Mouse (Mus musculus) inflammation-experienced regulatory T-cells, adult 6 months (primary cell): ENCODE measurements around the gene Ces4a. TPM values are rescaled to one million over a fixed set of nuclear protein-coding genes. Genes with fewer than 3 reads are reported as not detected.
"Not testable (repeated sequence)": the region's sequence is repeated elsewhere in the genome, so short reads cannot be mapped to it uniquely, and the experiment has no call there.

Experiments
- ATAC-seq: one replicate; pipeline ENCODE4 v1.8.0; 2017
- polyA plus RNA-seq, 3 experiments: library from polyadenylated mRNA; unstranded; fragments of 100-300 nt; shearing (Covaris generic); gene quantifications; one replicate each; pipeline ENCODE4 v1.2.1; 2017

Ces4a gene
- polyA plus RNA-seq: not detected

DNA sequence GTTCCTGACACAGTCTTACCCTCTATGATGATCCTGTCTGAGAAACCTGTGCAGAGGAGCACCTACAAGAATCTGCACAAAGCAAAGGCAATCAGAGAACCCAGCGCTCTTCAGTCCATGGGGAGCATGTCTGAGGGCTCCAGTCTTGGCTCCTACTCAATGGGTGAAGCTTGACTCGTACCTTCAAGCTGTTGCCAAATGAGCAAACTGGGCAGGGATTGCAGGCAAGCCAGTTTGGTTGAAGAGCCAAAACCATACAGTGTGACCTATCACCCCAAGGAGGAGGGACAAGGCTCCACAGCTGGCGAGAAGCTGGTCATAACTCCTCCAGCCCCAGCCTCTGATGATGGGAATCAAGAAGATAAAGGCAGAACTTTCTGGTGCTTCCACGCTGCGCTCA is at the start of gene Ces4a:
Gene Ces4a, plus strand, starts transcription at position 292 of the 400 bp plus-strand sequence.
- no peak for ATAC-seq

DNA sequence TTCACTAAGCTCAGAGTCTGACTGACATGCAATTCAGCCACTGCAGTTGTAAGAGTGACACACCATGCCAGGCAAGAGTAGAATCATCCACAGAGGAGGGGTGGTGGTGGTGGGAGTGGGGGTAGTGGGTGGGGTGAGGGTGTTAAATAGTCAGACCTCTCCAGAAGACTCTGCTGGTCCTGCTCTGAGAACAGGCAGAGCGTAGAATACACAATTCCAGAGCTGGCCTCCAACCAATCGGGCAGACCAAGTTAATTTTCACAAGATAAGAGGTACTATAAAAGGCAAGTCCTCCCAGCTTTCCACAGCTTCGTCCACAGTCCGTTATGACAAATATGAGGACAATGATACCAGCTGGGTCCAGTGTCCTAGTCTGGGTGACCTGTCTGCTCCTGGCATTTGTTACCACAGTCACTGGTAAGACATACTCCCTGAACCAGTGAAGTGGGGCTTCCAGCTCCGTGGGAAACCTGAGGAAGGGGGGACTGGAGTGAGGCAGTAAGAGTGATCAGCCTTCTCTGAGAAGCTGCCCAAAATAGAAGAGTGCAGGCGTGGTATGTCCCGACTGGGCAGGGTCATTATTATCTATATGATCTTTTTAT is 48.0 kb upstream of the Ces4a start, which contains the start of gene Ces3b:
Gene Ces3b, plus strand, starts transcription at position 305 of the 602 bp plus-strand sequence.
- ATAC-seq: no peak

DNA sequence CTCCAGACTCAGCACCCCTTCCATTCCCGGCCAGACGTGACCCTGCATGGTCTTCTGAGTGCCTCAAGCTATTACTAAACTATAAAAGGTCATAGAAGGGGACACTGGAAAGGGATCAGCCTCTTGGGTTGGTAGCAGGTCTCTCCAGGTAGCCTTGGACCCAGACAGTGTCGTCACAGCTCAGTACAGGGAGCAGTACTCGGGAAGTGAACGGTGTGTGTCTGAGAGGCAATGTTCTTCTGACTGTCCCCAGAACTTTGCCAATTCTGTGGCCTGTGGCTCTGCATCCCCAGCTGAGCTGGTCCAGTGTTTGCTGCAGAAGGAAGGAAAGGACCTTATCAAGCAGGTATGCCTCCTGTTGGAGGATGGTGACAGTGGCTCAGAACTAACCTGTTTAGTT is 43.4 kb upstream of the Ces4a start:
- ATAC-seq: not testable (repeated sequence)

GRCm38 (mm10) chr8:105088581-105088980 is 43.0 kb upstream of the Ces4a start:
- no peak for ATAC-seq

GRCm38 (mm10) chr8:105093992-105094391 is 37.6 kb upstream of the Ces4a start:
- ATAC-seq: no peak

- not testable (repeated sequence) for ATAC-seq
Observed at GRCm38 (mm10) chr8:105102101-105102785, 29.4 kb upstream of the Ces4a start.

DNA sequence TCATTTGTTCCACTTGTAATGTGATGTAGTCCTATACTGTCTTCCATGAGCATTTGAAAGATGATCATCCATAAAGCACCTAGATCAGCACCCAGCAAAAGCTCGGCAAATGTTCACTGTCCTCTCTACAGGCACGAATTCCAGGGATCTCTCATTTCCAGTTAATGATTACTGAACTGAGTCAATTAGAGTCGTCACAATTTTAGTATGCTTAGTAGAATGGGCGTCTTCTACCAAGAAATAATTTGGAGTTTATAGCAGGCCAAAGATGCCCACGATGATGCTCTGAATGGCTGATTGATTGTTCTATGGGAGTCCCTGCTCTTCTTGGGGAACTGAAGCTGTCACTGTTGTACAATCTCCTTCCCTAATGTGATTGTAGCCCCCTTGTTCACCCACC is 27.9 kb upstream of the Ces4a start:
- ATAC-seq: not testable (repeated sequence)

DNA sequence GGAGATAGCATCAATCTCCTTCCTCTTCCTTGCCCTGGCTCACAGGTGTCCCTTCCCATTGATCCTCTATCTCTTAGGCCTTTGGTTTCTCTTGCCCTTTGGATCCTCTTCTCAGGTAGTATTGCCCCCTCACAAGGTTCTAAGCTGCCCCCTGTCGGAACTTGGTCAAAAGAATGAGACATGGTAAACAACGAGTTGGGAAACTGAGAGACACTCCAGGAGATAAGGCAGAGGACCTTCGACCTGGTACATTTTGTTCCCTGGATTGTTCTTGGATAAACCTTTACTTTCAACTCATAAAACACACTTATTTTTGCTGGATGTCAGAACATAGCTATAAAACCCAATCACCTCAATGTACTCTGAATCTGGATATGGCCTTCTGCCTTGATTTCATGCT is 27.4 kb upstream of the Ces4a start:
- no peak for ATAC-seq

DNA sequence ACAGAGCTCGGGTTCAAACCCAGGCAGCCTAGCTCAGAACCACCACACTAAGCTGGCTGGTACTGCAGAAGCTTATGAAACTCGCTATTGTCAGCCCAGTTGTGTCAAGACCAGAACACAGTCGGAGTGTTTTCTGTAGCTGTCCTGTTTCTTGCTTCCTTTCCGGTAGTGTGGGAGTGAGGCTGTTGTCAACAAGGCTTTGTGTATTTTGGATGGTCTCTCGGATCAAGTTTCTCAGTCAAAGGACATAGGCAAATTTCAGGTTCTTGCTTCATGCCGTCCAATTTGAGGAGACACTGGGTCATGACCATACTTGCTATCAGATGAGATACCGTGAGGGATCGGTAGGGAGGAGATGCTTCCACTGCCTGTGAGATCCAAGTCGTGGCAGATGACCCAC is 1.7 kb upstream of the Ces4a start:
- ATAC-seq: no peak

DNA sequence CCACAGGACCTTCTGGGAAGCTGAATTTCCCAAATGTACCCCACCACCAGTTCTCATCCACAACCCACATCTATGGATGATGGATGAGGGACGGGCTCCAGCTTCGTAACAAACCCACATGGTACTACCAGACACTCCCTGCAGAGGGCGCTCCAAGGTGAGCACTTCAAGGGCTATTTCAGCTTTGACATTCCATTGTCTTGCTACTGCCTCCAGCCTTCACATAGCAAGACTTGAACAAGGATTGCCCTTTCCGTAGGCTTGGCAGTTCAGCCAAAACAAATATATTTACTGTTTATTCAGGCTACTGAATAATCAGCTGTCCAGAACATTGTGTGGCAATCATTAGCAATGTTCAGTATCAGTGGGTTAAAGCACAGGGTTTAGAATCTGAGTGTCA is 6.8 kb downstream of the Ces4a start:
- peak; percentile 64 for ATAC-seq

DNA sequence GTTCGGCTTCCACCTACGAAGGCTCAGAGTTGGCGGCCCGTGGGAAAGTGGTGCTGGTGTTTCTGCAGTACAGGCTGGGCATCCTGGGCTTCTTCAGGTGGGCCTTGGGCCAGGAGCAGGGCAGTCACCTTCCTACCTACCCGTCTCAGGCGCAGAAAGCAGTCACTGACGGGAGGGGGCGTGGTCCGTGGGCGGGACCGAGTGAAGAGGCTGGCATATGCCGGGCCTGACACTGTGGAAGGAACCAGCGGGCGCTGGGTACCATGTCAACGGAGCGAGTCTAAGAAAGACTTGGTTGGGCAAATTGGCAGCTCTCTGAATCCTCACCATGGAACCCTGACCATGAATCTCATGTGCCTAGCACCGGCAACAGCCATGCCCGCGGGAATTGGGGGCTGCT is 10.8 kb downstream of the Ces4a start:
- ATAC-seq: no peak

DNA sequence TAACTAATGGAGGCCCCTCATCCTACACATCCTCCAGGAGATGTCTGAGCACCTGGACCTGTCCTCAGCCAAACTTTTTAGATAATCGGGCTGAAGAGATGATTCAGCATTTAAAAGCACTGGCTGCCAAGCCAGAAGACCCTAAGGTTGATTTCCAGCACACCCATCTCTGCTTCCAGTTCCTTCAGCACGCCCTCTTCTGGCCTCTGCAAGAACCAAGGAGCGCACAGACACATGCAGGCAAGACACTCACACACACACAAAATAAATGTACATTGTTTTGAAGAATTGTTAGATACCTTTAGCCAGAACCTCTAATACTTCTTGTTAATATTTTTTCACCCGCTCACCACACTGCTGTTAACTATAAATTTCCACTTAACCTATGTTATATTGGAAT is 20.1 kb downstream of the Ces4a start:
- ATAC-seq: no peak

DNA sequence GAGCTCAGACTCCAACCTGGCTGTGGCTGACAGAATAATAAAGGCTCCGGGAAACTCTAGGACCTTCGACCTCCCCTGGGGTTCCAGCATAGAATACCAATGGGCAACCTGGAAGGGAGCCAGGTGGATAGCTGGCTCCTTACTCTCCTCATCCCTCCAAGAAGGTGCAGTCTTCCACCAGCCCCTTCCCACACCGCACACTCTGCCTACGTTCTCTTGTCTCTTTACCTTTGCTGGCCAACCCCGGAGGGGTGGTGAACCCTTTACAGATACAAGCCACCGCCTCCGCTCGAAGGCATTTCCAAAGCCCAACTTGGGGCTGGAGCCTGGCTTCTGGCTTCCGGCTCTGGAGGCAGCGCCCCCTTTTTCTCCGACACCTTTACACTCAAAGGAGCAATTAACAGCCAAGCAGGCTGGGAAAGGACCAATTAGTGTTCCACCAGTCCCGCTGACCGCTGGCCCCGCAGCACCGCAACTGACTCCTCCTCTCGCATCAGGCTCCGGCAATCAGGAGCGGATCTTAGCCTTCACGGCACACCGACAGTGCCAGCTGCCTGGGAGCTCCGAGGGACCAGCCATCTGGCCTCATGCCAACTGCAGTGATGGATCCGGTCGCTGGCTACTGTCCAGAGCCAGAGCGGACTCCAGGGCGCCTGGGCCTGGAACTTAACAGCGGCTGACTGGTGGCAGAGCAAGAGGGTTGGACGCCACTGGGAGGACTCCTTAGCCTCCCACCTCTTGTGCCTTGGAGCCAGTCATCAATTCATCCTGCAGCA is 21.2 kb downstream of the Ces4a start:
- ATAC-seq: no peak

GRCm38 (mm10) chr8:105154316-105154715 is 22.7 kb downstream of the Ces4a start:
- no peak for ATAC-seq

DNA sequence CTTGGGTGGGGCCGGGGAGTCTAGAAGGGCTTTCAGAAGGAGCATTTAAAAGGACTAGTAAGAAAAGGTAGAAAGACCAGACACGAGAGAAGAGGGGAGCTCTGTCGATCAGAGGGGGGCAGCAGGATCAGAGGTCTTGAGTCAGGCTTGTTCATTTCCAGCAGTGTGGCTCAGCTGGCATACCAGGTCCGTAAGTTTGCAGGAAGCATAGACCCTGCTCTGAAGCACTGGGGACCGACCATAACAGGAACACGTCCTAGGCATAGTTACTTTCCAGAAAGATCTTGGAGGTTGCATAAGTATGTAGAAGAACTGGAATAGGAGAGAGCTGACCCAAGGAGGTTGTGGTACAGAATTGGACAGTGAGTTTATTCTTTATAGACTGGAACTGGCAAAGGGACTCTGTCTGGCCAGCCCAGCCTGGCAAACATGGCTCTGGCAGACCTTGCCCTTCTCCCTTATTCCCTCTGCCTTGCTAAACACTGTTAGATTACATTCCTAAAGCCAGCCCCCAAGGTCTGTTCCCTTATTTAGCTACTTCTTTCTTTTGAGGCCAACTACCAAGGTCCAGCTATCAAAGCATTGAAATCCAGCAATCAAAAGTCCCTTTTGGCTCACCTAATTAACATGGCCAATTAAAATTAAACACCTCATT is 23.6 kb downstream of the Ces4a start:
- no peak for ATAC-seq

DNA sequence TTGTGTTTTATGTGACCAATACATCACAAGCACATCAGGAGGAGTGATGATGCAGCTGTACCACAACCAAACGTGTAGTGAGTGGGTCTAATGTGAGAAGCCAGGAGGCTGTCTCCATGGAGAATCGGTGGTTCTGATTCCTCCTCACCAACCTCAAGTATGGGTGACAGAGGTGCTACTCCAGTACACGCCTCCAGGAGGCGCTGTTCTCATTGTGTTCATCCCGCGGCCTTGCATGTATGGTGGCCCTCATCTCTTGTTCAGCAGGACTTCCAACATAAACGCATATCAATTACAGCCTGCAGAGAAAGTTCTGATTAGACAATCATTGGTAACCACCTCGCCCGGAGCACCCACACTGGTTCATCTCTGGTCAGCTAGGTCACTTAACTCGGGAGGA is 26.0 kb downstream of the Ces4a start:
- ATAC-seq: peak; percentile 46

GRCm38 (mm10) chr8:105158084-105158483 is 26.5 kb downstream of the Ces4a start:
- no peak for ATAC-seq

GRCm38 (mm10) chr8:105161121-105161652 is 29.6 kb downstream of the Ces4a start:
- ATAC-seq: no peak

GRCm38 (mm10) chr8:105164272-105164902 is 32.8 kb downstream of the Ces4a start:
- ATAC-seq: no peak

DNA sequence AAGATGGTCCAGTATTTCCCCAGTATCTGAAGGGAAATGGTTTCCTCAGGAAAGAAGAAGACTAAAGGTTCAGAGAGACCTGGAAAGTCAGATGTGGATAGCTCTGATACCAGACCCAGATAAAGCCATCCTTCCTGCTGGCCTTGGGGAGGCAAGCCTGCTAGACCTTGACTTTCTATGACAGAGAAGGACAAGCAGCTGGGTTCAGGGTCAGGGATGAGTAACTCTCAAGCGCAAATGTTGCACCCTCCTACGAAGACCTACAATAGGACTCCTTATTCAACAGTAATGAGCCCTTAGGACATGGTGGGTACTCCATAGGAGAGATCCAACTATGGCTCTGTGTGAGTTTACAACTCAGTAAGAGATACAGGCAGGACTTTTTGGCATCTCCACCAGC is 33.6 kb downstream of the Ces4a start:
- no peak for ATAC-seq

DNA sequence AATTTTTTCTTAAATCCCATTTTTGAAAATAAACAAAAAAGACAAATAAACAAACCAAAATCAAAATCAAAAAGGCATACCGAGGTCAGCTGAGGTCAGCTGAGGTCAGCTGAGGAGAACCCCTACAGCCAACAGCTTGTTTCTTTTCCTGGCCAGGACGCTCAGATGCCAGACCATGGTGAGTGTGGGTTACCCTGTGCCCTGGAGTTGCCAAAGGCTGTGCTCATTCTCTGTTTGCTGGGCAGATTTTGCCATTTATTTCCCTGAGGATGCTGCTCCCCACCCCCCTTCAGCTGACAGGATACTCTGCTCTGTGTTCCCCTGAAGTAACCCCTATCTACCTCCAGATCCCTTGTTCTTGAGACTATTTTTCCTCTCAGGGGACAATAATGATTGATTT is 35.5 kb downstream of the Ces4a start:
- no peak for ATAC-seq

- no peak for ATAC-seq
Observed at GRCm38 (mm10) chr8:105169582-105169981, 38.0 kb downstream of the Ces4a start.

DNA sequence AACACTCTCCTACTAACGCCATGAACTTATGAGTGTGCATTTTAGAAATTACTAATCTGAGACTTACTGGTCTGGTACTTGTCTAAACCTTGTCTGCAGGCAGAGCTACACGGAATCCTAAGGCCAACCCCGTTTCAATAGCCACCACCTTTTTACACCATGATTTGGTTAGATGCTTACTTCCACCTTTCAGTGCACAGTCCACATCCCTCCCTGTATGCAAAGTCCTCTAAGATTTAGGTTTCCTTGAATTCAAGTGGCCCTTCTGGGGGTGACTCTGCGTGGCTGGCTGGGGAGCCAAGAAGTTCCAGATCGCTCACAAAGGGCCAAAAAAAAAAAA is 38.4 kb downstream of the Ces4a start:
- ATAC-seq: no peak
